Mouse (Mus musculus): ENCODE results near the gene Ehmt2. TPM values are rescaled to one million over a fixed set of nuclear protein-coding genes. Genes with fewer than 3 reads are reported as not detected.
A peak's percentile ranks its signal among the peaks of the same experiment; 100 is the strongest.
"Not testable (repeated sequence)": the region's sequence is repeated elsewhere in the genome, so short reads cannot be mapped to it uniquely, and the experiment has no call there.

The Ehmt2 gene
- total RNA-seq, 2 experiments from 2014 or later = 101 to 144 TPM

GRCm38 (mm10) chr17:34917188-34917587, 18.9 kb downstream of the Ehmt2 start:
- DNase-seq (ENCODE audit: low spot score in 2 of 2) = no peak

DNA sequence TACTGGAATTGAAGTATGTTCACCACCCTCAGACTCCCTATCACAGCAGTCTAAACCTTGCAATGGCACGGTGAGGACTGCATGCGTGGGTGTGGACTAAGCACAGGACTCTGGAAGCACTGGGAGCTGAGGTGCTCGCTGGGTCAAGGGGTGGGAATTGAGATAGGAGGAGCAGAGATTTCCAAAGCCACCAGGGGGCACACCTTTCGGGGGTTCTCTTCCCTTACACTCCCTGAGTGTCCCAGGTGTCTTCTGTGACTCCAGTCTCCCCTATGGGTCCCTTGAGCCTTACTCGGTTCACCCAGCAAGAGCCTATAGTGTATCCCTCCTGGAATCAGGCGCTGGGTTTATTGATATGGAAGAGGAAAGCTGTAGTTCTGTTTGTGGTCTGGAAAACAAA, 24.7 kb downstream of the Ehmt2 start:
- no peak for DNase-seq (ENCODE audit: low spot score in 2 of 2)

DNA sequence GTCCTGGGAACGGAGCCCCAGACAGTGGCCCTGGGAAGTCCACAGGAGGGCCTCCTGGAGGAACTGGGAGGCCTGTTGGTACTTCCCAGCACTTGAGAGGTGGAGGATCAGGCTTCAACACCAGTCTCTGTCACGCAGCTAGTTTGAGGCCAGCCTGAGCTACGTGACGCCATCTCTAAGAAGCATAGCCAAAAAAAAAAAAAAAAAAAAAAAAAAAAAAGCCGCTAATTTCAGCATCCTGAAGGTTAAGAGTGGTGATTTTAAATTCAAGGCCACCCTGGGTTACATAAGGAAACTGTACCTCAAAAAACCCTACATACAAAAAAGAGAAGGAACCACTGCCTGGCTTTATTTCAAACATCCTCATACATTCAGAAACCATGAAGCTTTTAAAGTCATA, 26.0 kb downstream of the Ehmt2 start:
- DNase-seq (ENCODE audit: low spot score in 2 of 2) = no peak

DNA sequence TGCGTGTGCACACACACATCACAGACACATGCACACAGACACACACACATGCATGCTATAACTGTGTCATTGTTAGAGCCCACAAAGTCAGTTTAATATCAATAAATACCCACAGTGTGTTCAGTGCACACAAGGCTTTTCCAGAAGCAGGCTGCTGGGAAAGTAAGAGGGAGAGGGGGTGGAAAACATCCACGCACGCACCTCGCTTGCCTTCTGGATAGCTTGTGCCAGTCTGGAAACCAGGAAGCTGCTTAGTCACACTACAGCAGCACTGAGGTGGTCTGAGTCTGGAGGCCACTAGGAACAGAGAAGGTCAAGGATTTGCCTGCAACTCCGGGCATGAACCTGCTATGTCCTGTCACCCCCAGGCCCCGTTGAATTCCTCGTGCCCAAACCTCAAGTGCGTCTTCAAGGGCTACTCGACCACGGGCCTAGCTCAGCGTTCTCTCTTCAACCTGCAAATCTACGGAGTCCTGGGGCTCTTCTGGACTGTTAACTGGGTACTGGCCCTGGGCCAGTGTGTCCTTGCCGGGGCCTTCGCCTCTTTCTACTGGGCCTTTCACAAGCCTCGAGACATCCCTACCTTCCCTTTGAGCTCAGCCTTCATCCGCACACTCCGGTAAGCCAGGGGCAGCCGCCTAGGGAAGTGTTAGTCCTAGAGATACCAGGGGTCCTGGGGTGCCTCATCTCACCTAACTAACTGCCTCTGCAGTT, 29.2 kb downstream of the Ehmt2 start:
- DNase-seq (ENCODE audit: low spot score in 2 of 2) = no peak

DNA sequence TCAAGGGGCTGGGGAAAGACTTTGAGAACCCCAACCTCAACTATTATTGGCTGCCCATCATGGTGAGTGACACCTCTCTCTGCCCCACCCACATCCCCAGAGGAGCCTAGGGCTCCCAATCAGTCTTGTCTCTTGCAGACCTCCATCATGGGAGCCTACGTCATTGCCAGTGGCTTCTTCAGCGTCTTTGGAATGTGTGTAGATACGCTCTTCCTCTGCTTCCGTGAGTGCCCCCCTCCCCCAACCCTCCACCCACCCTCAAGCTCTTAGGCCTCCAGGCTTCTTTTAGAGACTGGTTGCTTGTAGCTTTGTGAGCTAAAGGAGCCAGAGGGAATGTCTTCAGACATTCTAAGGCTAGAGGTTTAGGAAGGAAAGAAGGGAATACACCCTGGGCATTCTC, 30.6 kb downstream of the Ehmt2 start:
- no peak for DNase-seq (ENCODE audit: low spot score in 2 of 2)

DNA sequence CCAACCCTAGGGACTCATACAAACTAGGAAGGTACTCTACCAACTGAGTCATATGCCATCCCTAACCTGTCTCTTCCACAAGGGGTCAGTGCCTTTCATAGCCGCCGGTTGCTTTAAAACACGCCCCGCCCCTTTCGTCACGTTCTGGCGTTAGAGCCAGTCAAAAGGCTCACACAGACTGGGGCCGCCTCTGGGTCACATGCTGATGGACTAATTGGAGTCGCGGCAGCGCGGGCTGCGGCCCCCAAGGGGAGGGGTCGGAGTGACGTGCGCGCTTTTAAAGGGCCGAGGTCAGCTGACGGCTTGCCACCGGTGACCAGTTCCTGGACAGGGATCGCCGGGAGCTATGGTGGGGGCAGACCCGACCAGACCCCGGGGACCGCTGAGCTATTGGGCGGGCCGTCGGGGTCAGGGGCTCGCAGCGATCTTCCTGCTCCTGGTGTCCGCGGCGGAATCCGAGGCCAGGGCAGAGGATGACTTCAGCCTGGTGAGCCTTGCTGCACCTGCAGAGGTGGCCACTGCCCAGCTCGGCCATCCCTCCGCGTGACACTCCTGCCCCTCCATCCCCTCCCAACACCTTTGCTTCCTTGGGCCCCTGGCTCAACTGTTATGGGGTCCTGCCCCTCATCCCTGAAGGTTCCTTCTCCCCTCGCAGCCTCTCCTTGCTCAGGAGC, 32.9 kb downstream of the Ehmt2 start, which contains the start of gene Neu1:
Neu1 (plus strand) TSS at position 193 of the 674 bp plus-strand sequence.
- peak; percentile 93 to 95 for DNase-seq (ENCODE audit: low spot score in 2 of 2)

GRCm38 (mm10) chr17:34931735-34932098, 33.4 kb downstream of the Ehmt2 start:
- DNase-seq (ENCODE audit: low spot score in 2 of 2) = no peak

DNA sequence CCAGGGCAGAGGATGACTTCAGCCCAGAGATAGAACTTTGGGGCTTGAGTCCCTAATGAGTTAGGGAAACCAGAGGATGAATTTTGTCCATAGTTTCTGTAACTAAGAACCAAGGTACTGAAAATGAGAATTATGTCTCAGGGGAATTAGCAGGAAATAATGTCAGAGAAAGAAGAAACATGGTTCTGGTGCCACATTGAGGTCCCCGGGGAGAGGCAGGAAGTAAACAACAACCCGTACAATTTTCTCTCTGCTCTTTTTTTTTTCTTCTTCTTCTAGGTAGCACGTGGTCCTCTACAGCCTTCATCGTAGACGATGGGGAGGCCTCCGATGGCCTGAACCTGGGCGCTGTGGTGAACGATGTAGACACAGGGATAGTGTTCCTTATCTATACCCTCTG, 34.0 kb downstream of the Ehmt2 start:
- no peak for DNase-seq (ENCODE audit: low spot score in 2 of 2)

DNA sequence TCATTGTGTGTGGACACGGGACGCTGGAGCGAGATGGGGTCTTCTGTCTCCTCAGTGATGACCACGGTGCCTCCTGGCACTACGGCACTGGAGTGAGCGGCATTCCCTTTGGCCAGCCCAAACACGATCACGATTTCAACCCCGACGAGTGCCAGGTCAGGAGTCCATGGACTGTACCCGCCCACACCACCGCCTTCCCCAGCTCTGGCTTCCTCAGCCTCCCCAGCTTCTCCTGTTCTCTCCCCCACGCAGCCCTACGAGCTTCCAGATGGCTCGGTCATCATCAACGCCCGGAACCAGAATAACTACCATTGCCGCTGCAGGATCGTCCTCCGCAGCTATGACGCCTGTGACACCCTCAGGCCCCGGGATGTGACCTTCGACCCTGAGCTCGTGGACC, 35.8 kb downstream of the Ehmt2 start:
- no peak for DNase-seq (ENCODE audit: low spot score in 2 of 2)

- no peak for DNase-seq (ENCODE audit: low spot score in 2 of 2)
Measured at GRCm38 (mm10) chr17:34934830-34935229, 36.6 kb downstream of the Ehmt2 start.

DNA sequence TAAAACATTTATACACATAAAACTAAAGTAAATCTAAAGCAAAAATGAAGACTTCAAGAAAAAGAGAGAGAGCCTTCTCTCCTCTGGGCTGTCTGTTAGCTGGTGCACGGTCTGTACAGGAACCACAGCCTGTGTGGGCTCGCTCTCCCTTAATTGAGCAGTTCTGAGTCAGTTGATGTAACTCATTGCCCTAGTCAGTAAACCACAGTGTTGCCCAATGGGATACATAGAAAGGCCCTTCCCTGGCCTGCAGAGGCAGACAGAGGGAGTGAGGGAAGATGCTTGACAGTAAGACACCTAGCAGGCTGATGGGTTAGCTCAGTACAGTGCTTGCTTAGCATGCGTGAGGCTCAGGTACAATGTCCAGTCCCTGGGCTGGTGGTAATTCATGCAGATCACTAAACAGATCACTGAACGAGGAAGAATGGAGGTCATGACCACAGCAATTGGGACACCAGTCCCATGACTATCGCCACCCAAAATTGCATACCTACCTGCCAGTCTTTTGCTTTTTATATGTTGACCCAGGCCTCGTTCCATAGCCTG, 39.8 kb downstream of the Ehmt2 start:
- DNase-seq (ENCODE audit: low spot score in 2 of 2) = no peak

DNA sequence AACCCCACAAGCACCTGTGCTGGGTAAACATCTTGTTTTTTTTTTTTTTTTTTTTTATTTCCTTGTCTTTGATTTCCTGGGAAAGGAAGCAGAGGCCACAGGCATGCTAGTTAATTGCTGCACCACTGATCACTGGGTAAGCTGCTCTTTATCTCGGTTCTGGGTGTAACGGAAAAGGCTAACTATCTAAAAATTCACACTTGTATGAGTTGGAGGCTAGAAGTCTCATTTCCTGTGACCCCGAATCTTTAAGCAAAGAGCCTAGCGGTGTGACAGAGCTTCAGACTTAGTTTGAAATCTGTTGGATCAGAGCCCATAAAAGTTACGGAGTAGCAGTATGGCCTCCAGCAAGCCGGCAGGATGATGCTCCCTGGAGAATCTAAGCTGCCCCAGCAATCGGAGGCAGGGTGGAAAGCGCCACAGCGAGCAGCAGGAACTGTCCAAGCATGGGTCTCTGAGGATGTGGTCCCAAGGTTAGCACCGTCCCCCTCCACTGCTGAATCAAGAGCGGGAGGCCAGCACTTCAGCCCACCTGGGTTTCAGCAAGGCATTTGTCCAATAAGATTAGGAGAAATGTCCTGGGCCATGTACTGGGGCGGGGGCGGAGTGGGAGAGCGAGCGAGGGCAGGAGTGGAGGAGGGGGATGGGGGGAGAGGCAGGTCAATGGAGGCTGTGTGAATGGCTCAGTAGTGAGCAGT, 43.2 kb downstream of the Ehmt2 start:
- no peak for DNase-seq (ENCODE audit: low spot score in 2 of 2)

DNA sequence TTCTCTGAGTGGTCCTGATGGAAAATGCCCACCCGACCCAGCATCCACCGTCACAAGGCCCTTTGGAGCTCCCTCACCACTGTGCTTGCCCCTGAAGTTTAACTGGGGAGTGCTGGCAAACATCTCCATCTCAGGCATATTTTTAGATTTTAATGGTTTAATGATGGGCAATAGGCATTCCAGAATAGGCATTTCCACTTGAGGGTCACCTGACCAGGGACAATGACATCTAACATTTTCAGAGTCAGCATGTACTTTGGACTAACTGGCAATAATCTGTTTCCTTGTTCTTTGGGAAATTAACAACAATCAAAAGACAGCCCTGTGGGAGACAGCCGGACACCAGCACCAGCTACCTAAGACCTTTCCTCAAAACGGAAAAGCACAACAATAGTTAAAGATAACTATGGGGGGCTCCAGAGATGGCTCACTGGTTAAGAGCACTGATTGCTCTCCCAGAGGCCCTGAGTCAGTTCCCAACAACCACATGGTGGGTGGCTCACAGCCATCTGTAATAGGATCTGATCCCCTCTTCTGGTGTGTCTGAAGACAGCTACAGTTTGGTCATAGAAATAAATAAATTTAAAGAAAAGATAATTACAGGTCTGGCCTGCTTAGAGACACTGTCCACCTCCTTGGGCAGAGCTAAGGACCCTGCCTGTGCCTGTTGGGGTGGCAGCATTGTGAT, 45.0 kb downstream of the Ehmt2 start:
- no peak for DNase-seq (ENCODE audit: low spot score in 2 of 2)

DNA sequence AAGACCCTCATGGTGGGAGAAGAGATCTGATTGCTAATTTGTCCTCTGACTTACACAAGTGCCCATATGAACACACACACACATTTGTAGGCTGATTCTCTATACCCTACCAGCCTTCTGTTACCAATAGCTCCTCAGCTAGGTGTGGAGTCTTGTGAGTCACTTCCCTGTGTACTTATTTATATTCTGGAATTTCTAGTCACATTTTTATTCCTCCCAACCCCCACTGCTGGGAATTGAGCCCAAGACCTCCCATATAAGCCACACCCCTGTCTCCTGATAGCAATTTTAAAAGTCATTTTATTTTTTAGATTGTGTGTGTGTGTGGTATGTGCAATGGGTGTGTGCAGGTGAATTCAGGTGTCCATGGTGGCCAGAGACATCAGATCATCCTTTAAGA, 46.1 kb downstream of the Ehmt2 start:
- no peak for DNase-seq (ENCODE audit: low spot score in 2 of 2)

DNA sequence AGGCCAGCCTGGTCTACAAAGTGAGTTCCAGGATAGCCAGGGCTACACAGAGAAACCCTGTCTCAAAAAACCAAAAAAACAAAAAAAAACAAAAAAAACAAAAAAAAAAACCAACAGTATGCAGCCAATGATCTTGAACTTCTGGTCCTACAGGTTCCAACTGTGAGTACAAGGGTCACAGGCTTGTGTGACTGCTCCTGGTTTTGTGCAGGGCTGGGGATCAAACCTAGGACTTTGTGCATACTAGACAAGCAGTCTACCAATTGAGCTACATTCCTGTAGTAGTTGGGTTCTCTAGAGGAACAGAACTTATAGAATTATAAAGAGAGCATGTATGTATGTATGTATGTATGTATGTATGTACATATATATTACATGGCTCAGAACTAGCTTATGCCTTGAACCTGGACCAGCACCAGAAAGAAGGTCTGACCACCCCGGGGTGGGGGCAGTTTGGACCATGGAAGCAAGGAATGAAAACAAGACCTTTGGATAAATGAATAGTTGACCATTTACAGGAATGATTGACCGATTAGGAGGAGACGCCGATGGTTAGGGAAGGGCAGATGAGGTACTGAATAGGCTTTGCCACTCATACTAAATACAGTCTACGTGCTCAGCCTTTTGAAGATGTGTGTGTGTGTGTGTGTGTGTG, 48.3 kb downstream of the Ehmt2 start:
- no peak for DNase-seq (ENCODE audit: low spot score in 2 of 2)

DNA sequence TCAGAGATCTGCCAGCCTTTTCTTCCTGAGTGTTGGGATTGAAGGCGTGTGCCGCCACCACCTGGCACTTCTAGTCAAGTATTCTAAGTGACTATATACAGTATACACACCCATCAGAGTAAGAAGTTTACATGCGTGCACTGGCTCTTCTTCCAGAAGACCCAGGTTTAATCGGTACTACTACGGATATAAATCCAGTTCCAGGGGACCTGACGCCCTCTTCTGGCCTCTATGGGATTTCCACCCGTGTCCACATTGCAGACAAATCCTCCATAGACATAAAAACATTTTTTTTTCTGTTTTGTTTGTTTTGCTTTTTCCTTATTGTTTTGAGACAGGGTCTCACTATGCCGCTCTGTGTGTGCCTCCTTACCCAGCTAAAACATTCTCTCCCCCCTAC, 49.3 kb downstream of the Ehmt2 start:
- no peak for DNase-seq (ENCODE audit: low spot score in 2 of 2)

DNA sequence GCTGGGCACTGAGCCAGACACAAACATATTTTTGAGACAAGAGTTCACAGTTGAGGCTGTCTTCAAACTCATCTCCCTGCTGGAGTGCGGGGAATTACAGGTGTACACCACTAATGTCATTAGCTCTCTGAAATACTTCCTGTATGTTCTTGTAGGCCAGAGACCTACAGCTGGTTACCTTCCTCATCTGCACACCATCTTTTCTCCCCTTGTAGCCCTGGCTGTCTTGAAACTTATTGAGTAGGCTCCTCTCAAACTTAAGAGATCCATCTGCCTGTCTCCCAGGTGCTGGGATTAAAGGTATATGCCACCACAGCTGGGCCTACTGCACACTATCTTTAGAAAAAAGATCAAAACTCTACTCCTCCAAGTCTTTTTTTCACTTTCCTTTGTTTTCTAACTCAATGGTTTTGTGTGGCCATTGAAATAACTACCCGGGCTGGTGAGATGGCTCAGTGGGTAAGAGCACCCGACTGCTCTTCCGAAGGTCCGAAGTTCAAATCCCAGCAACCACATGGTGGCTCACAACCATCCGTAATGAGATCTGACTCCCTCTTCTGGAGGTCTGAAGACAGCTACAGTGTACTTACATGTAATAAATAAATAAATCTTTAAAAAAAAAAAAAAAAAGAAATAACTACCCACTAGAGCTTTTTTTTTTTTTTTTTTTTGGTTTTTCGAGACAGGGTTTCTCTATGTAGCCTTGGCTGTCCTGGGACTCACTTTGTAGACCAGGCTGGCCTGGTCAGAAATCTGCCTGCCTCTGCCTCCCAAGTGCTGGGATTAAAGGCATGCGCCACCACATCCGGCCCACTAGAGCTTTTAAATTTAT, 50.7 kb downstream of the Ehmt2 start:
- DNase-seq (ENCODE audit: low spot score in 2 of 2) = not testable (repeated sequence)

DNA sequence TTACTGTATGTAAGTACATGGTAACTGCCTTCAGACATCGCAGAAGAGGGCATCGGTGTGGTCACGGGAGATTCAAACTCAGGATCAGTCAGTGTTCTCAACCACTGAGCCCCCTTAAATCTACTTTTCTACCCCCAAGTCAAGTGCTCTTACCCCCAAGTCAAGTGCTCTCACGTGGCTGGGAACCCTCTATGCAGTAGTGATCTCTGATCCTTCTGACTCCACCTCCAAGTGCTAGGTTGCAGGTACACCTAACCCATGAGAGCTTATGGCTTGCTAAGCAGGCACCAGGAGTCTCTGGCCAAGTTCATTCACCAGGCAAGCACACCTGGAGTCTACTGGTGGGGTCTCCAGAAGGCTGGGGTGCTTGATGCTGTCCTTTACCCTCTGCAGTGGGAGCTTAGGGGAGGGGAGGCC, 51.3 kb downstream of the Ehmt2 start:
- no peak for DNase-seq (ENCODE audit: low spot score in 2 of 2)

- no peak for DNase-seq (ENCODE audit: low spot score in 2 of 2)
Measured at GRCm38 (mm10) chr17:34950514-34951455, 52.5 kb downstream of the Ehmt2 start.

Data from adrenal gland, adult 18-20 months (tissue).